Mouse (Mus musculus) forebrain, embryonic 12.5 days (tissue): ENCODE measurements around the gene Ehbp1. TPM values are rescaled to one million over a fixed set of nuclear protein-coding genes. Genes with fewer than 3 reads are reported as not detected.

Source experiments
- ATAC-seq: fragments of 200-750 bp; cut with Nextera tagmentation; 2 replicates; pipeline ENCODE4 v1.8.0; 2017; ENCODE audit warnings: moderate TSS enrichment; ENCODE audit not compliant: low FRiP score
- H3K27ac ChIP-seq: fragments of 300-500 bp; sonication (generic); 2 replicates; pipeline ENCODE4 v1.5.1; 2016; ENCODE audit warnings: mild to moderate bottlenecking
- H3K27me3 ChIP-seq: fragments of 300-500 bp; sonication (generic); 2 replicates; pipeline ENCODE4 v1.6.1; 2016; ENCODE audit warnings: mild to moderate bottlenecking
- H3K36me3 ChIP-seq: fragments of 300-500 bp; sonication (generic); replicated peaks from 2 replicates; pipeline ENCODE4 v1.6.1; 2016; ENCODE audit warnings: mild to moderate bottlenecking
- H3K4me1 ChIP-seq: fragments of 300-500 bp; sonication (generic); 2 replicates; pipeline ENCODE4 v1.6.1; 2016
- H3K4me2 ChIP-seq: fragments of 300-500 bp; sonication (generic); 2 replicates; pipeline ENCODE4 v1.6.1; 2016; ENCODE audit warnings: mild to moderate bottlenecking, moderate library complexity
- H3K4me3 ChIP-seq: fragments of 300-500 bp; sonication (generic); replicated peaks from 2 replicates; pipeline ENCODE4 v1.5.1; 2016; ENCODE audit warnings: mild to moderate bottlenecking
- H3K9ac ChIP-seq: fragments of 300-500 bp; sonication (generic); 2 replicates; pipeline ENCODE4 v1.6.1; 2016; ENCODE audit warnings: mild to moderate bottlenecking
- H3K9me3 ChIP-seq: fragments of 300-500 bp; sonication (generic); 2 replicates; pipeline ENCODE4 v1.6.1; 2016
- WGBS: fragments of 180-500 bp; shearing (Covaris S2); methylation state at CpG from one replicate; pipeline ENCODE4 v1.1.7; 2016; 5-methylcytosine and 5-hydroxymethylcytosine counted together
- polyA plus RNA-seq: library from polyadenylated mRNA; unstranded; fragments of >200 nt; fragmentation: Nextera tagmentation; extraction: Ambion mirVana; gene quantifications from 2 replicates; pipeline ENCODE4 v1.2.1, GENCODE M21; 2016

The Ehbp1 gene
- polyA plus RNA-seq, 1 experiment from 2014 or later, result 18.0 TPM

GRCm38 (mm10) chr11:22017444-22017843, 324.6 kb downstream of the Ehbp1 start:
- H3K4me1 ChIP-seq, result peaks cover 38% of the 10 kb centered on the region
- no peak overlapping the region for H3K4me3 ChIP-seq
- peaks cover 3% of the 10 kb centered on the region; the same call in 1 of the 2 replicates for H3K27me3 ChIP-seq
- H3K9me3 ChIP-seq, result no peaks in the 10 kb centered on the region
- no peak overlapping the region for H3K4me2 ChIP-seq
- peak; percentile 92 for ATAC-seq
- 9% methylated on average over 8 of the region's 8 CpGs for WGBS
- peaks cover 5% of the 10 kb centered on the region for H3K36me3 ChIP-seq
- H3K27ac ChIP-seq, result 0 out of 2 replicates have a peak overlapping the region, but pooled peaks have one; percentile 42
- no peak overlapping the region for H3K9ac ChIP-seq

- Histone ChIP-seq H3K4me2 (no peak overlapping the region), H3K27ac (no peak overlapping the region), H3K27me3 (peaks cover 3% of the 10 kb centered on the region; the same call in 1 of the 2 replicates), H3K9me3 (no peaks in the 10 kb centered on the region), H3K36me3 (peaks cover 5% of the 10 kb centered on the region), H3K4me3 (no peak overlapping the region), H3K4me1 (peaks cover 38% of the 10 kb centered on the region), H3K9ac (no peak overlapping the region)
- ATAC-seq, result peak; percentile 58
- 11% methylated on average over 3 of the region's 3 CpGs for WGBS
Measured at GRCm38 (mm10) chr11:22016341-22016740, 325.8 kb downstream of the Ehbp1 start.

GRCm38 (mm10) chr11:22008817-22009216, 333.3 kb downstream of the Ehbp1 start:
- Histone ChIP-seq H3K27me3 (peaks cover 26% of the 10 kb centered on the region), H3K27ac (peak overlapping the region; percentile 96), H3K9ac (peak overlapping the region; percentile 74; the same call in 1 of the 2 replicates), H3K4me1 (peaks cover 51% of the 10 kb centered on the region), H3K9me3 (no peaks in the 10 kb centered on the region), H3K36me3 (no peaks in the 10 kb centered on the region), H3K4me3 (peak overlapping the region; percentile 79), H3K4me2 (peak overlapping the region; percentile 78)
- no peak for ATAC-seq
- WGBS, result 6% methylated on average over 2 of the region's 2 CpGs

- H3K27ac ChIP-seq, result peak overlapping the region; percentile 96
- H3K4me1 ChIP-seq, result peaks cover 58% of the 10 kb centered on the region
- H3K9ac ChIP-seq, result peak overlapping the region; percentile 74
Measured at GRCm38 (mm10) chr11:22008129-22008596, 333.9 kb downstream of the Ehbp1 start.

GRCm38 (mm10) chr11:22007781-22008110, 334.3 kb downstream of the Ehbp1 start:
- Histone ChIP-seq H3K9me3 (no peaks in the 10 kb centered on the region), H3K4me3 (peak overlapping the region; percentile 79), H3K27ac (peak overlapping the region; percentile 96), H3K4me1 (peaks cover 60% of the 10 kb centered on the region), H3K36me3 (no peaks in the 10 kb centered on the region), H3K4me2 (peak overlapping the region; percentile 78), H3K27me3 (peaks cover 26% of the 10 kb centered on the region), H3K9ac (peak overlapping the region; percentile 74)
- WGBS, result 0% methylated on average over 6 of the region's 6 CpGs
- ATAC-seq, result no peak

More at GRCm38 (mm10) chr11:22008129-22008596, 333.9 kb downstream of the Ehbp1 start:
- Histone ChIP-seq H3K4me2 (peak overlapping the region; percentile 78), H3K9me3 (no peaks in the 10 kb centered on the region), H3K36me3 (no peaks in the 10 kb centered on the region), H3K27me3 (peaks cover 26% of the 10 kb centered on the region), H3K4me3 (peak overlapping the region; percentile 79)
- peak; percentile 71 for ATAC-seq
- under 1% methylated on average over 10 of the region's 10 CpGs for WGBS

GRCm38 (mm10) chr11:22007088-22007780, 334.9 kb downstream of the Ehbp1 start:
- under 1% methylated on average over 20 of the region's 20 CpGs for WGBS
- H3K4me3 ChIP-seq, result peak overlapping the region; percentile 79
- H3K9me3 ChIP-seq, result no peaks in the 10 kb centered on the region
- no peaks in the 10 kb centered on the region for H3K36me3 ChIP-seq
- peak; percentile 54 for ATAC-seq
- H3K4me1 ChIP-seq, result peaks cover 63% of the 10 kb centered on the region
- peaks cover 26% of the 10 kb centered on the region for H3K27me3 ChIP-seq
- peak overlapping the region; percentile 96 for H3K27ac ChIP-seq
- peak overlapping the region; percentile 74 for H3K9ac ChIP-seq
- H3K4me2 ChIP-seq, result peak overlapping the region; percentile 78

- Histone ChIP-seq H3K9ac (peak overlapping the region; percentile 74), H3K27ac (peak overlapping the region; percentile 96)
Measured at GRCm38 (mm10) chr11:22006471-22007087, 335.5 kb downstream of the Ehbp1 start.

GRCm38 (mm10) chr11:22005281-22005870, 336.7 kb downstream of the Ehbp1 start:
- Histone ChIP-seq H3K4me1 (peaks cover 67% of the 10 kb centered on the region), H3K9ac (peak overlapping the region; percentile 97), H3K27ac (peak overlapping the region; percentile 98), H3K4me3 (peak overlapping the region; percentile 79), H3K27me3 (peaks cover 34% of the 10 kb centered on the region), H3K4me2 (peak overlapping the region; percentile 78), H3K9me3 (no peaks in the 10 kb centered on the region), H3K36me3 (no peaks in the 10 kb centered on the region)
- ATAC-seq, result no peak
- 1% methylated on average over 9 of the region's 9 CpGs for WGBS

More at GRCm38 (mm10) chr11:22006471-22007087, 335.5 kb downstream of the Ehbp1 start:
- Histone ChIP-seq H3K27me3 (peaks cover 29% of the 10 kb centered on the region), H3K4me2 (peak overlapping the region; percentile 78), H3K4me3 (peak overlapping the region; percentile 79), H3K36me3 (no peaks in the 10 kb centered on the region), H3K9me3 (no peaks in the 10 kb centered on the region), H3K4me1 (peaks cover 67% of the 10 kb centered on the region)
- ATAC-seq, result no peak
- 10% methylated on average over 12 of the region's 12 CpGs for WGBS

GRCm38 (mm10) chr11:22004331-22004841, 337.7 kb downstream of the Ehbp1 start:
- H3K9ac ChIP-seq, result peak overlapping the region; percentile 97
- H3K36me3 ChIP-seq, result no peaks in the 10 kb centered on the region
- H3K9me3 ChIP-seq, result no peaks in the 10 kb centered on the region
- H3K4me2 ChIP-seq, result peak overlapping the region; percentile 78
- peaks cover 72% of the 10 kb centered on the region for H3K4me1 ChIP-seq
- H3K4me3 ChIP-seq, result peak overlapping the region; percentile 79
- peak; percentile 36 for ATAC-seq
- peak overlapping the region; percentile 98 for H3K27ac ChIP-seq
- WGBS, result under 1% methylated on average over 18 of the region's 18 CpGs
- H3K27me3 ChIP-seq, result peaks cover 41% of the 10 kb centered on the region

GRCm38 (mm10) chr11:22003341-22003981, 338.6 kb downstream of the Ehbp1 start:
- H3K4me3 ChIP-seq, result peak overlapping the region; percentile 79
- H3K9me3 ChIP-seq, result no peaks in the 10 kb centered on the region
- peak overlapping the region; percentile 98 for H3K27ac ChIP-seq
- peaks cover 77% of the 10 kb centered on the region for H3K4me1 ChIP-seq
- H3K36me3 ChIP-seq, result 0 out of 2 replicates have a peak, but pooled peaks cover 3% of the 10 kb centered on the region
- peak overlapping the region; percentile 97 for H3K9ac ChIP-seq
- H3K4me2 ChIP-seq, result peak overlapping the region; percentile 78
- ATAC-seq, result no peak
- 0% methylated on average over 31 of the region's 31 CpGs for WGBS
- peaks cover 51% of the 10 kb centered on the region for H3K27me3 ChIP-seq

GRCm38 (mm10) chr11:22002783-22003340, 339.2 kb downstream of the Ehbp1 start, which contains the start of gene Otx1:
Gene Otx1, minus strand, starts transcription at chr11:22002897.
- ATAC-seq, result no peak
- H3K27ac ChIP-seq, result peak within 1 kb of the TSS; percentile 98
- H3K36me3 ChIP-seq, result 0 out of 2 replicates have a peak, but pooled peaks cover 3% of the 10 kb centered on the region
- no peaks in the 10 kb centered on the region for H3K9me3 ChIP-seq
- peak within 1 kb of the TSS; percentile 78 for H3K4me2 ChIP-seq
- H3K27me3 ChIP-seq, result peaks cover 54% of the 10 kb centered on the region
- H3K4me3 ChIP-seq, result peak within 1 kb of the TSS; percentile 79
- peaks cover 73% of the 10 kb centered on the region for H3K4me1 ChIP-seq
- peak within 1 kb of the TSS; percentile 97 for H3K9ac ChIP-seq
- WGBS, result under 1% methylated on average over 34 of the region's 34 CpGs
